Mouse (Mus musculus): ENCODE data around the gene Nol9.

Nol9 gene

GRCm38 (mm10) chr4:152092751-152093293 is 53.7 kb downstream of the Nol9 start:
- DNase-seq (ENCODE audit: low spot score) = no peak

- DNase-seq (ENCODE audit: low spot score) = no peak
Observed at GRCm38 (mm10) chr4:152094233-152094632, 55.1 kb downstream of the Nol9 start.

- peak; percentile 75 for DNase-seq (ENCODE audit: low spot score)
Observed at GRCm38 (mm10) chr4:152095937-152096910, 57.1 kb downstream of the Nol9 start.

GRCm38 (mm10) chr4:152096927-152097326 is 57.8 kb downstream of the Nol9 start:
- no peak for DNase-seq (ENCODE audit: low spot score)

- DNase-seq (ENCODE audit: low spot score) = no peak
Observed at GRCm38 (mm10) chr4:152097911-152098799, 59.0 kb downstream of the Nol9 start.

GRCm38 (mm10) chr4:152100541-152100940 is 61.4 kb downstream of the Nol9 start:
- DNase-seq (ENCODE audit: low spot score) = no peak

GRCm38 (mm10) chr4:152101081-152101653 is 62.0 kb downstream of the Nol9 start:
- no peak for DNase-seq (ENCODE audit: low spot score)

- DNase-seq (ENCODE audit: low spot score) = no peak
Observed at GRCm38 (mm10) chr4:152101921-152102320, 62.8 kb downstream of the Nol9 start.

- peak; percentile 76 for DNase-seq (ENCODE audit: low spot score)
Observed at GRCm38 (mm10) chr4:152103025-152103424, 63.9 kb downstream of the Nol9 start.

- no peak for DNase-seq (ENCODE audit: low spot score)
Observed at GRCm38 (mm10) chr4:152106746-152107145, 67.6 kb downstream of the Nol9 start.

- DNase-seq (ENCODE audit: low spot score) = no peak
Observed at GRCm38 (mm10) chr4:152107493-152107892, 68.4 kb downstream of the Nol9 start.

- peak; percentile 56 for DNase-seq (ENCODE audit: low spot score)
Observed at GRCm38 (mm10) chr4:152107971-152108509, 68.9 kb downstream of the Nol9 start.

GRCm38 (mm10) chr4:152108673-152109072 is 69.6 kb downstream of the Nol9 start:
- no peak for DNase-seq (ENCODE audit: low spot score)

- DNase-seq (ENCODE audit: low spot score) = no peak
Observed at GRCm38 (mm10) chr4:152109509-152109908, 70.4 kb downstream of the Nol9 start.

GRCm38 (mm10) chr4:152110689-152111088 is 71.6 kb downstream of the Nol9 start:
- no peak for DNase-seq (ENCODE audit: low spot score)

All from layer of hippocampus, adult 11-12 months (tissue).